8 mouse cellular contexts compared by ENCODE assay signal in genomic region chr15:80173001-80173771, GRCm38 (mm10). TPM values are rescaled to one million over a fixed set of nuclear protein-coding genes. Genes with fewer than 3 reads are reported as not detected.
DNase-seq lines count a peak whose midpoint lies in the region; ATAC-seq and TF ChIP-seq lines count a peak whose summit lies in the region.

TSS of gene Mgat3 (plus strand) at chr15:80173721.

- peak; percentile 21 for ATAC-seq in heart, embryonic 13.5 days (ENCODE audit: extremely low read depth, insufficient number of reproducible peaks, low FRiP score, low TSS enrichment)
- peak; percentile 81 for ATAC-seq in forebrain, embryonic 13.5 days
- peak; percentile 66 for ATAC-seq in limb, embryonic 15.5 days (ENCODE audit: insufficient number of reproducible peaks, low FRiP score, low TSS enrichment, low read depth)
- ATAC-seq in neural tube, embryonic 14.5 days (ENCODE audit: low read depth) = peak; percentile 77

- H3K9ac ChIP-seq in heart, embryonic 13.5 days = peak within 1 kb of the TSS; percentile 88
- peak within 1 kb of the TSS; percentile 97 for H3K9ac ChIP-seq in forebrain, embryonic 13.5 days
- H3K9ac ChIP-seq in limb, embryonic 15.5 days = peak within 1 kb of the TSS; percentile 85
- H3K9ac ChIP-seq in neural tube, embryonic 14.5 days (replicated peaks; ENCODE audit: low read depth, low read length) = peak within 1 kb of the TSS; percentile 98

- H3K27me3 ChIP-seq in heart, embryonic 13.5 days (replicated peaks) = peaks cover 58% of the 10 kb centered on the region
- H3K27me3 ChIP-seq in forebrain, embryonic 13.5 days = no peaks in the 10 kb centered on the region
- no peaks in the 10 kb centered on the region for H3K27me3 ChIP-seq in limb, embryonic 15.5 days
- peaks cover 6% of the 10 kb centered on the region; the same call in 1 of the 2 replicates for H3K27me3 ChIP-seq in neural tube, embryonic 14.5 days (ENCODE audit: control insufficient read depth, insufficient read depth, low read length)

- no peaks in the 10 kb centered on the region for H3K9me3 ChIP-seq in heart, embryonic 13.5 days
- H3K9me3 ChIP-seq in forebrain, embryonic 13.5 days (replicated peaks) = no peaks in the 10 kb centered on the region
- H3K9me3 ChIP-seq in limb, embryonic 15.5 days = no peaks in the 10 kb centered on the region
- no peaks in the 10 kb centered on the region for H3K9me3 ChIP-seq in neural tube, embryonic 14.5 days (ENCODE audit: control insufficient read depth, low read length)

- DNase-seq in heart, postnatal 36 days = no peak
- peak; percentile 78 for DNase-seq in brain, embryonic 14.5 days (ENCODE audit: low read depth)
- peak; percentile 70 for DNase-seq in kidney, adult 9 months
- no peak for DNase-seq in T-cell, adult 2 months (ENCODE audit: low spot score)

- intact Hi-C loops in heart, postnatal 36 days (cut with DNase I) = no loop called here

- H3K4me3 ChIP-seq in heart, embryonic 13.5 days = peak within 1 kb of the TSS; percentile 79
- peak within 1 kb of the TSS; percentile 95 for H3K4me3 ChIP-seq in forebrain, embryonic 13.5 days
- peak within 1 kb of the TSS; percentile 81 for H3K4me3 ChIP-seq in limb, embryonic 15.5 days
- peak within 1 kb of the TSS; percentile 95 for H3K4me3 ChIP-seq in neural tube, embryonic 14.5 days (ENCODE audit: low read depth, low read length)

- TF ChIP-seq POLR2A in brain, embryonic 14.5 days (IDR thresholded peaks at IDR 0.05; ENCODE audit: borderline replicate concordance, extremely low read depth, insufficient read depth, insufficient read length, poor library complexity, severe bottlenecking) = peak; percentile 66; the same call in 1 of the 2 replicates

- no peaks in the 10 kb centered on the region for H3K36me3 ChIP-seq in heart, embryonic 13.5 days
- no peaks in the 10 kb centered on the region for H3K36me3 ChIP-seq in forebrain, embryonic 13.5 days (ENCODE audit: poor library complexity, severe bottlenecking)
- no peaks in the 10 kb centered on the region for H3K36me3 ChIP-seq in limb, embryonic 15.5 days
- H3K36me3 ChIP-seq in neural tube, embryonic 14.5 days (ENCODE audit: control insufficient read depth, insufficient read depth, low read length) = no peaks in the 10 kb centered on the region

- peak within 1 kb of the TSS; percentile 99 for H3K4me2 ChIP-seq in heart, embryonic 13.5 days
- peak within 1 kb of the TSS; percentile 86 for H3K4me2 ChIP-seq in forebrain, embryonic 13.5 days
- peak within 1 kb of the TSS; percentile 79 for H3K4me2 ChIP-seq in limb, embryonic 15.5 days
- peak within 1 kb of the TSS; percentile 66 for H3K4me2 ChIP-seq in neural tube, embryonic 14.5 days (ENCODE audit: low read depth, low read length)

- peak within 1 kb of the TSS; percentile 32 for H3K27ac ChIP-seq in heart, embryonic 13.5 days (replicated peaks)
- H3K27ac ChIP-seq in forebrain, embryonic 13.5 days = peak within 1 kb of the TSS; percentile 86
- H3K27ac ChIP-seq in limb, embryonic 15.5 days = peak within 1 kb of the TSS; percentile 86
- H3K27ac ChIP-seq in neural tube, embryonic 14.5 days (ENCODE audit: low read depth, low read length) = peak within 1 kb of the TSS; percentile 95

- no peak for TF ChIP-seq CTCF in brain, embryonic 14.5 days (IDR thresholded peaks at IDR 0.05; ENCODE audit: borderline replicate concordance, extremely low read depth, insufficient read depth, insufficient read length)

- 5% methylated on average over 60 of the region's 85 CpGs for WGBS in heart, embryonic 13.5 days
- 3% methylated on average over 43 of the region's 85 CpGs for WGBS in forebrain, embryonic 13.5 days
- WGBS in limb, embryonic 15.5 days = 2% methylated on average over 58 of the region's 85 CpGs
- 3% methylated on average over 43 of the region's 85 CpGs for WGBS in neural tube, embryonic 14.5 days

- H3K4me1 ChIP-seq in heart, embryonic 13.5 days = peaks cover 38% of the 10 kb centered on the region
- H3K4me1 ChIP-seq in forebrain, embryonic 13.5 days = peaks cover 32% of the 10 kb centered on the region
- peaks cover 33% of the 10 kb centered on the region for H3K4me1 ChIP-seq in limb, embryonic 15.5 days
- H3K4me1 ChIP-seq in neural tube, embryonic 14.5 days (ENCODE audit: control insufficient read depth, insufficient read depth, low read length) = peaks cover 20% of the 10 kb centered on the region

RNA-seq across cellular contexts. Expression of gene Mgat3, which starts in this region (rescaled TPM):
- polyA plus RNA-seq in heart, embryonic 13.5 days (2015; fragmentation: Nextera tagmentation; extraction: Ambion mirVana) = 1.2 and 1.3 TPM in 2 replicates
- total RNA-seq in heart, postnatal 36 days (2021) = 1 to 10 TPM; 1.3 to 1.7 TPM
- 47.2 and 64.7 TPM in 2 replicates for polyA plus RNA-seq in brain, embryonic 14.5 days (2012; rRNA removed)
- 7.3 and 7.8 TPM in 2 replicates for polyA plus RNA-seq in forebrain, embryonic 13.5 days (2015; fragmentation: Nextera tagmentation; extraction: Ambion mirVana)
- 3.4 and 3.5 TPM in 2 replicates for polyA plus RNA-seq in limb, embryonic 15.5 days (2015; fragmentation: Nextera tagmentation; extraction: Ambion mirVana)
- polyA plus RNA-seq in neural tube, embryonic 14.5 days (2014; fragmentation: Nextera tagmentation; extraction: Ambion mirVana) = 24.2 and 25.7 TPM in 2 replicates

Comparison
In these comparisons a context has a peak if more than half of its experiments do, and no peak if none do; other contexts are left out.
1. ATAC-seq: peak in every context shown above with its lines; median percentile 81 in forebrain, embryonic 13.5 days; 77 in neural tube, embryonic 14.5 days; 66 in limb, embryonic 15.5 days; 21 in heart, embryonic 13.5 days.
2. H3K27ac ChIP-seq: peak in every context shown above with its lines; median percentile 95 in neural tube, embryonic 14.5 days; 86 in forebrain, embryonic 13.5 days; 86 in limb, embryonic 15.5 days; 32 in heart, embryonic 13.5 days.
3. DNase-seq: peak in brain, embryonic 14.5 days (single experiment) and kidney, adult 9 months (single experiment); none in heart, postnatal 36 days (0 of 2) and T-cell, adult 2 months (single experiment).
4. Peak in every context shown above with its lines, with median percentiles within 50 percentile points of each other: H3K4me2 ChIP-seq, H3K4me3 ChIP-seq and H3K9ac ChIP-seq.